Mouse (Mus musculus): ENCODE results near the gene Pdzd7. TPM values are rescaled to one million over a fixed set of nuclear protein-coding genes. Genes with fewer than 3 reads are reported as not detected.
A peak's percentile ranks its signal among the peaks of the same experiment; 100 is the strongest.
"Not testable (repeated sequence)": the region's sequence is repeated elsewhere in the genome, so short reads cannot be mapped to it uniquely, and the experiment has no call there.

The Pdzd7 gene
- polyA plus RNA-seq, 2 experiments, result 0.26 to 0.85 TPM

DNA sequence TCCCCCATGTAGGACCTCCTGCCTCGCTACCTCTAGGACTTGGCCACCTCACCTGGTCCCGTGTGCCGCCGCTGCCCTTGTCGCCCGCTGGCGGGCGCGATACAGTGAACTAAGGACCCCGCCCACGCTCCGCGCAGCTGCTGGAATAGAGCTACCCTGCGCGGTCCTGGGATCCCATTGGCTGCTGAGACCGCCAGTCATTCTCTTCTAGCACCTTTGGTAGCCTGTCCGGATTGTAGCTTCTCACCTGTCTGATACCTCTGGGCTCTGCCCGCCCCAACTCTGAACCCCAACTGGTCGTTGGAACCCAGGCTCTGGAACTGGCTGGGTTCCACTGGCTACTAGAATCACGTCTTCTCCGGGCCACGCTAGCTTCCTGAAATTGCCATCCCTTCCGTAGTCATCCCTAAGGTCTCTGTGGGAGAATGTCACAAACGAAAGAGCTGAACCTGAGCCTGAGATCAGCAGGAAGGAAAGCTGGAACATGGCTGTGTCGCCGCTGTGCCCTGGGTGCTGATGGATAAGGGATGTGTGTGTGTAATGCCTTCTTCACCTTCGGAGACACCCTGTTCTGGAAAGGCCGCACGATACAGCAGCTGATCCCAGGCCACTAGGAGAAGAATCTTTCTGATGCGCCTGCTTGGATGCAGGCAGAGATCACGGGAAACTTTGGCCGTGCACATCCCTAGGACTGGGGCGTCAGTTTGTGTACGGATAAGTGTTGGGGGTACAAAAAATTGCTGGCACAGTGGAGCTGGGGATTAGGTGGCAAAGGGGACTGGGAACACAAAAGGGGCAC lies 1.2 kb upstream of the Pdzd7 start:
- Histone ChIP-seq H3K4me2 (replicated peaks; ENCODE audit: low read depth, low read length, severe bottlenecking) (peak overlapping the region; percentile 87), H3K36me3 (ENCODE audit: control insufficient read depth, insufficient read depth, low read length) (peaks cover 9% of the 10 kb centered on the region; the same call in 1 of the 2 replicates), H3K4me1 (ENCODE audit: control insufficient read depth, insufficient read depth, low read length) (peaks cover 25% of the 10 kb centered on the region), H3K27me3 (ENCODE audit: control insufficient read depth, insufficient read depth, low read length) (peaks cover 20% of the 10 kb centered on the region), H3K9me3 (ENCODE audit: control insufficient read depth, low read length) (no peaks in the 10 kb centered on the region), H3K4me3 (replicated peaks; ENCODE audit: low read length) (peak overlapping the region; percentile 49), H3K9ac (ENCODE audit: low read depth, low read length, severe bottlenecking) (peak overlapping the region; percentile 59), H3K27ac (replicated peaks; ENCODE audit: low read depth, low read length) (peak overlapping the region; percentile 81)
- WGBS, result 2% methylated on average over 34 of the region's 34 CpGs
- TF ChIP-seq POLR2A (IDR thresholded peaks at IDR 0.05; ENCODE audit: borderline replicate concordance, extremely low read depth, insufficient read depth, insufficient read length), result no peak
- DNase-seq (ENCODE audit: low spot score) (peak; percentile 83), ATAC-seq (ENCODE audit: low FRiP score, low read depth) (no peak)

DNA sequence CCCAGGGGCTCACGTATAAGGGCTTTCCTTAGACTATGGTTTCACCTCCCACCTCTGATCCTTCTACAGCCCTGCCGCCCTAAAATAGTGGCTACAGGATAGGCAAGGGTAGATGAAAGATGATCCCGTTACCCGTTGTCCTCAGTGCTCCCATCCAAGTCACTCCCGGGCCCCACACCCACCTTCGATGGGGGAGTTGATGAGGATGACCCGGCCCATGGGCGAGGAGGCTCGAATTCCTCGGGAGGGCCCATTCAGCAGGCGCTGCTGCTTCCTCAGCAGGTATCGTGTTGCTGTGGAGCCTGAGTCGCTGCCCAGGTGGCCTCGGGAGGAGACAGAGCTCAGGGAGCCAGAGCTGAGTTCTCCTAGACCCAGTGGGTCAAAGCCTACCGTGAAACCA lies 281 bp downstream of the Pdzd7 start:
- H3K4me3 ChIP-seq (replicated peaks; ENCODE audit: low read length), result no peak overlapping the region
- no peaks in the 10 kb centered on the region for H3K36me3 ChIP-seq (ENCODE audit: control insufficient read depth, insufficient read depth, low read length)
- H3K27me3 ChIP-seq (ENCODE audit: control insufficient read depth, insufficient read depth, low read length), result peaks cover 20% of the 10 kb centered on the region
- no peaks in the 10 kb centered on the region for H3K9me3 ChIP-seq (ENCODE audit: control insufficient read depth, low read length)
- peaks cover 25% of the 10 kb centered on the region for H3K4me1 ChIP-seq (ENCODE audit: control insufficient read depth, insufficient read depth, low read length)
- 35% methylated on average over 15 of the region's 15 CpGs for WGBS
- H3K27ac ChIP-seq (replicated peaks; ENCODE audit: low read depth, low read length), result no peak overlapping the region
- no peak for DNase-seq (ENCODE audit: low spot score)
- H3K9ac ChIP-seq (ENCODE audit: low read depth, low read length, severe bottlenecking), result no peak overlapping the region
- no peak overlapping the region for H3K4me2 ChIP-seq (replicated peaks; ENCODE audit: low read depth, low read length, severe bottlenecking)
- ATAC-seq (ENCODE audit: low FRiP score, low read depth), result no peak
- no peak for TF ChIP-seq POLR2A (IDR thresholded peaks at IDR 0.05; ENCODE audit: borderline replicate concordance, extremely low read depth, insufficient read depth, insufficient read length)

DNA sequence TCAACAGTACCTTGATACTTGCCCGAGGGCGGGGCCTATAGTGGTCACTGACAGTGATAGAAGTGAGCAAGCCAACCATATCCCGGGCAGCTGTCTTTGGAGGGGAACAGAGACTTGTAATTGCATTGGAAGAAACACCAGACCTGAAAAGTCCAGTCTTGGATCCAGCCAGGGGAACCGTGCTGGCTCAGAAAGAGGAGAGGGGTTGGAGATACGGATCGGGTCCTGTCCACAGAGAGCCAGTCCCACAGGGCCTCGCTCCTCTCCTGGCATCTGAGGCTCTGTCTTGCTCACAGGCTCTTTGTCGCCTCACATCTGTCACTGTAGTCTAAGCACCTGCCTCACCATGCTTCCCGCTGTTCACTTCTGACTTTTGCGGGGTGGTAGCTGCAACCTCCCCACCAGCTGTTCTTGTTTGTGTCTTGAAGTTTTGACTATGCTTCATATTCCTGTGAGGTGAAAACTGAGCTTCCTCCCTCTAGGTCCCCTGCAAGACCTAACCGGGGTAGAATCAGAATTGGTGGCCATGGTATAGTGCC lies 1.1 kb downstream of the Pdzd7 start:
- no peak for ATAC-seq (ENCODE audit: low FRiP score, low read depth)
- DNase-seq (ENCODE audit: low spot score), result no peak
- H3K4me1 ChIP-seq (ENCODE audit: control insufficient read depth, insufficient read depth, low read length), result peaks cover 25% of the 10 kb centered on the region
- no peak overlapping the region for H3K4me3 ChIP-seq (replicated peaks; ENCODE audit: low read length)
- no peak overlapping the region for H3K4me2 ChIP-seq (replicated peaks; ENCODE audit: low read depth, low read length, severe bottlenecking)
- WGBS, result 57% methylated on average over 11 of the region's 11 CpGs
- peaks cover 24% of the 10 kb centered on the region for H3K27me3 ChIP-seq (ENCODE audit: control insufficient read depth, insufficient read depth, low read length)
- no peak for TF ChIP-seq POLR2A (IDR thresholded peaks at IDR 0.05; ENCODE audit: borderline replicate concordance, extremely low read depth, insufficient read depth, insufficient read length)
- no peaks in the 10 kb centered on the region for H3K36me3 ChIP-seq (ENCODE audit: control insufficient read depth, insufficient read depth, low read length)
- no peaks in the 10 kb centered on the region for H3K9me3 ChIP-seq (ENCODE audit: control insufficient read depth, low read length)
- no peak overlapping the region for H3K27ac ChIP-seq (replicated peaks; ENCODE audit: low read depth, low read length)
- H3K9ac ChIP-seq (ENCODE audit: low read depth, low read length, severe bottlenecking), result no peak overlapping the region

DNA sequence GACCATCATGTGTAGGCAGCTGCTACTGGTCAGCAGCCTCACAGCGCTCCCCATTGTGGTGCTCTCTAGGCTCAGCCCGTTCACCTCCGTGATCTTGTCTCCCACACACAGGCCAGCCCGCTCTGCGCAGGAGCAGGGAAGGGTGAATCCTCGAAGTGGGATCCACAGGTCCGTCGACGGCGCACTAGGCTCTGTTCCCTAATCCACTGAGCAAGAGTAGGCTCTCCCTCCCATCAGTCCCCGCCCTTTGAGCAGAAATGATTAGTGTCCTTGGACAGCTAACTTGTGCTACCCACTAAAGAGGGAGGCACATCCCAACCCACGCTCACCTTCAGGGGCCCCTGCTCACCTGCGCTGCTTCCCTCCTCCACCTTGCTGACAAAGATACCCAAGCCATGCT lies 5.3 kb downstream of the Pdzd7 start:
- no peak overlapping the region for H3K27ac ChIP-seq (replicated peaks; ENCODE audit: low read depth, low read length)
- ATAC-seq (ENCODE audit: low FRiP score, low read depth), result no peak
- no peak overlapping the region for H3K4me3 ChIP-seq (replicated peaks; ENCODE audit: low read length)
- no peak overlapping the region for H3K9ac ChIP-seq (ENCODE audit: low read depth, low read length, severe bottlenecking)
- no peak for DNase-seq (ENCODE audit: low spot score)
- peaks cover 14% of the 10 kb centered on the region for H3K27me3 ChIP-seq (ENCODE audit: control insufficient read depth, insufficient read depth, low read length)
- H3K4me2 ChIP-seq (replicated peaks; ENCODE audit: low read depth, low read length, severe bottlenecking), result no peak overlapping the region
- H3K36me3 ChIP-seq (ENCODE audit: control insufficient read depth, insufficient read depth, low read length), result no peaks in the 10 kb centered on the region
- H3K4me1 ChIP-seq (ENCODE audit: control insufficient read depth, insufficient read depth, low read length), result no peaks in the 10 kb centered on the region
- 49% methylated on average over 13 of the region's 13 CpGs for WGBS
- no peak for TF ChIP-seq POLR2A (IDR thresholded peaks at IDR 0.05; ENCODE audit: borderline replicate concordance, extremely low read depth, insufficient read depth, insufficient read length)
- no peaks in the 10 kb centered on the region for H3K9me3 ChIP-seq (ENCODE audit: control insufficient read depth, low read length)

DNA sequence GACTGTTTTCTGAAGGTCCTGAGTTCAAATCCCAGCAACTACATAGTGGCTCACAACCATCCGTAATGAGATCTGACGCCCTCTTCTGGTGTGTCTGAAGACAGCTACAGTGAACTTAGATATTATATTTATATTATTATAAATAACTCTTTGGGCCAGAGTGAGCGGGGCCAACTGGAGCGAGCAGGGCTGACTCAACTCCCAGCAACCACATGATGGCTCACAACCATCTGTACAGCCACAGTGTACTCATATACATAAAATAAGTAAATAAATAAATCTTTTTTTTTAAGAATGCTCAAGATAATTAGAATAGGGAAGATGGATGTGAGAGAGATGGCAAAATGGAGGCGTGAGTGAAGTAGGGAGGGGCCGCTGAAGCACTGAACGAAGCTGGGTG lies 7.3 kb downstream of the Pdzd7 start:
- not testable (repeated sequence) for H3K4me2 ChIP-seq (replicated peaks; ENCODE audit: low read depth, low read length, severe bottlenecking); H3K4me1 ChIP-seq (ENCODE audit: control insufficient read depth, insufficient read depth, low read length); H3K9ac ChIP-seq (ENCODE audit: low read depth, low read length, severe bottlenecking); H3K27ac ChIP-seq (replicated peaks; ENCODE audit: low read depth, low read length); H3K36me3 ChIP-seq (ENCODE audit: control insufficient read depth, insufficient read depth, low read length); DNase-seq (ENCODE audit: low spot score); H3K9me3 ChIP-seq (ENCODE audit: control insufficient read depth, low read length); ATAC-seq (ENCODE audit: low FRiP score, low read depth); H3K4me3 ChIP-seq (replicated peaks; ENCODE audit: low read length); H3K27me3 ChIP-seq (ENCODE audit: control insufficient read depth, insufficient read depth, low read length)
- 92% methylated on average over 7 of the region's 7 CpGs for WGBS

Data from limb, embryonic 14.5 days (tissue).